Mouse (Mus musculus) heart, embryonic 12.5 days (tissue): Measurements from ENCODE around the gene Sprtn. TPM values are rescaled to one million over a fixed set of nuclear protein-coding genes. Genes with fewer than 3 reads are reported as not detected.

Experiments used
- ATAC-seq: fragments of 200-750 bp; cut with Nextera tagmentation; 2 replicates; pipeline ENCODE4 v1.8.0; 2017; ENCODE audit warnings: moderate TSS enrichment, moderate library complexity; ENCODE audit not compliant: insufficient number of reproducible peaks, low FRiP score
- H3K27ac ChIP-seq: fragments of 300-500 bp; sonication (generic); 2 replicates; pipeline ENCODE4 v1.5.1; 2016; ENCODE audit warnings: mild to moderate bottlenecking, moderate library complexity; ENCODE audit not compliant: poor library complexity, severe bottlenecking
- H3K27me3 ChIP-seq: fragments of 300-500 bp; sonication (generic); replicated peaks from 2 replicates; pipeline ENCODE4 v1.6.1; 2016; ENCODE audit warnings: mild to moderate bottlenecking, moderate library complexity
- H3K36me3 ChIP-seq: fragments of 300-500 bp; sonication (generic); 2 replicates; pipeline ENCODE4 v1.6.1; 2016; ENCODE audit warnings: mild to moderate bottlenecking, moderate library complexity
- H3K4me1 ChIP-seq: fragments of 300-500 bp; sonication (generic); replicated peaks from 2 replicates; pipeline ENCODE4 v1.6.1; 2016; ENCODE audit warnings: mild to moderate bottlenecking
- H3K4me2 ChIP-seq: fragments of 300-500 bp; sonication (generic); 2 replicates; pipeline ENCODE4 v1.6.1; 2016; ENCODE audit warnings: mild to moderate bottlenecking, moderate library complexity
- H3K4me3 ChIP-seq: fragments of 300-500 bp; sonication (generic); 2 replicates; pipeline ENCODE4 v1.5.1; 2016; ENCODE audit warnings: mild to moderate bottlenecking
- H3K9ac ChIP-seq: fragments of 300-500 bp; sonication (generic); 2 replicates; pipeline ENCODE4 v1.6.1; 2016; ENCODE audit warnings: mild to moderate bottlenecking, moderate library complexity
- H3K9me3 ChIP-seq: fragments of 300-500 bp; sonication (generic); replicated peaks from 2 replicates; pipeline ENCODE4 v1.6.1; 2016; ENCODE audit warnings: mild to moderate bottlenecking, moderate library complexity
- WGBS: fragments of 180-500 bp; shearing (Covaris S2); methylation state at CpG from one replicate; pipeline ENCODE4 v1.1.7; 2016; 5-methylcytosine and 5-hydroxymethylcytosine counted together
- polyA plus RNA-seq: library from polyadenylated mRNA; unstranded; fragments of >200 nt; fragmentation: Nextera tagmentation; extraction: Ambion mirVana; gene quantifications from 2 replicates; pipeline ENCODE4 v1.2.1, GENCODE M21; 2016

The Sprtn gene
- polyA plus RNA-seq, 1 experiment from 2014 or later: 10.4 TPM

DNA sequence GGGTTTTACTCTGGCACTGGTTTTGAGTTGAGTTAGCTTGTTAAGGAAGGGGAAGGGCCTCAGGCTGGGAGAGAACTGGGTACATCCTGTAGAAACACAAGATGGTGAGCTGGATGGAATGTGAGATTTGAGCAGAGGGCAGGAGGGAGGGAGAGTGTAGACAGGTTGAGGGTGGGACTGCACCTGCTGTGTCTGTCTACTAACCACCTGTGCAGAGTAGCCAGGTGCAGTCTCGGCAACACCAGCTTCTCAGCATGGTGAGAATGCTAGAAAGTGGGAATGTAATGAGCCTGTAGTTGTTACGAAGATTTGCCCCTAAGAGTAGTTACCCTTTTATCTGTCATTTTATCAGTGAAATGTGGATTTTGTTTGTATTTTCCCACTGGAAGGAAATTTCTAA, 7.8 kb downstream of the Sprtn start:
- Histone ChIP-seq H3K27me3 (no peaks in the 10 kb centered on the region), H3K27ac (no peak overlapping the region), H3K4me2 (no peak overlapping the region), H3K4me1 (peaks cover 5% of the 10 kb centered on the region), H3K9ac (no peak overlapping the region), H3K4me3 (no peak overlapping the region), H3K36me3 (peaks cover 88% of the 10 kb centered on the region), H3K9me3 (no peaks in the 10 kb centered on the region)
- 87% methylated on average over 2 of the region's 2 CpGs for WGBS
- no peak for ATAC-seq

DNA sequence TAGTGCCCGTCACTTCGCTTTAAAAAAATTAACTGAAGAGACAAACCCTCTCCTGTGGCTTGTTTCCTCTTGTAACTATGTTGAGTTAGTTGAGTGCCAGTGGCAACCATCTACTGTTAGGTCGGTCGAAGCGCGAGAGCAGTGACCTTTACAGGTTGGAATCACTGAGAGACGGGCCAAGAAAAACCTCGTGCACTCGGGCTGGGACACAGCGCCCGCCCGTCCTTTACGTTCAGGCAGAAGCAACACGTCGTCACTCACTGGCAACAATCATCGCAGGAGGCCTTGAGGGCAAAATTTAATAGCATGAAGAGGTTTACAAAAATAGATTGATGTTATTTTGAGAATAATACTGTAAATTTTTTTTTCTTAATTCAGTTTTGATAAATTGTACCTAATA, 12.2 kb downstream of the Sprtn start:
- WGBS: 72% methylated on average over 16 of the region's 16 CpGs
- no peak overlapping the region for H3K27ac ChIP-seq

DNA sequence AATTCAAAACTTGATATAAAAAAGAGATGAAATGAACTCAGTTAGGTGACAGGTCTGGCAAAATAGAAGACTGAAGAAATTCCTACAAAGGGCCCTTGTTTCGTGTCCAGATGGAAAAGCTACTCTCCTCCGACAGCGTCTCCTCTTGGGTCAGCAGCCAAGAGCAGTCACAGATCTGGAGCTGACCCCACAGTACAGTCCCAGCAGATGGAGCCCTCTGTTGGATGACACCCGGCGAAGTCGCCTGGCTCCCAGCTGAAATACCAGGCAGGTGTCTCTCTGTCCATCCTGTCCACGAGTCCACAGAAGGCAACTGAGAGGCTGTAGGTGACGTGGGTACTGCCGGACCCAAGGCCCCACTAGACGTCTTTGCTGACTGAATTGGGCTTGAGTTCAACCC, 12.7 kb downstream of the Sprtn start:
- no peak for ATAC-seq
- no peaks in the 10 kb centered on the region for H3K27me3 ChIP-seq

More for the DNA sequence above, 12.2 kb downstream of the Sprtn start:
- peaks cover 14% of the 10 kb centered on the region for H3K4me1 ChIP-seq
- H3K9me3 ChIP-seq: peaks cover 6% of the 10 kb centered on the region
- ATAC-seq: no peak
- no peaks in the 10 kb centered on the region for H3K27me3 ChIP-seq
- H3K4me3 ChIP-seq: no peak overlapping the region
- no peak overlapping the region for H3K9ac ChIP-seq
- no peak overlapping the region for H3K4me2 ChIP-seq
- H3K36me3 ChIP-seq: peaks cover 94% of the 10 kb centered on the region

DNA sequence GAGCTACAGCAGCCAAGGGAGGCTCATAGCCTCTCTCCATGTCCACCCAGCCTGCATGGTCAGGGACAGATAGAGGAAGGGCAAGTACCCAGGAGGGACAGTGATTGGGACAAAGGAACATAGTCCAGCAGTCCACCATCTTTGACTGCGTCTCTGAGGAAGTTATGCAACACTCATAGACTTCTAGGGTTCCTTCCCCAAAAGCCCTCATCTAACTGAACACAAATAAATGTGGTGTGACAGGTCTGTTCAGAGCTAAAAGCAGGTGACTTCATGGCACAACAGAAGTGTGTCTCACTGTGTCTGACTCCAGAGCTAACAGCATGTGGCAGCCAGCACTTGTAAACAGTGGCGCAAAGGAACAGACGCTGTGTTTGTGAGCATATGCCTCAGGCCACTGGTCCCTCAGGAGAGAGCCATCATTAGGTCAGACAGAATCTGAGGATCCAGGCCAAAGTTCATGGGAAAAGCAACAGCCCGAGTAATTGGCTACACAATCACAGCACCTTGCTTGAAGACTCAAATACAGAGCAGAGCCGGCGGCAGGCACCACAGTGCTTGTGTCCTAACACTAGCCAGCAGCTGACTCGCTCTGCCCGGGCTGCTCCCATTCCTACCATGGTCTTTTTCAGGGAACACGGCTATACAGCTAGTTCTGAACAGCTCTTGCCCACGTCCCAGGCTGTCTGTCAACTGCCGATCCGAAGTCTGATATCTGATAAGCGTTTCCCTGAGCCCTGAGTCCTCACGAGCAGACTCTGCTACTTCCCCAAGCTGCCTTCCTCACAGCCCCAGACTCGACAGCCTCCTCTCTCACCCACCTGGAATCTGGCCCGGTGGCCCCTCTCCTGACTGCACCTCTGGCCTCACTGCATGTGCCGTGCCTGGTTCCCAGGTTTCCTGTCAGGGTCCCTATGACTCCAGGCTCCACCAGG, 14.5 kb downstream of the Sprtn start:
- H3K4me3 ChIP-seq: no peak overlapping the region
- H3K27me3 ChIP-seq: no peaks in the 10 kb centered on the region
- H3K9ac ChIP-seq: no peak overlapping the region
- H3K4me2 ChIP-seq: no peak overlapping the region
- peaks cover 80% of the 10 kb centered on the region for H3K36me3 ChIP-seq
- no peak overlapping the region for H3K27ac ChIP-seq
- ATAC-seq: no peak
- H3K4me1 ChIP-seq: peaks cover 28% of the 10 kb centered on the region
- WGBS: 66% methylated on average over 17 of the region's 17 CpGs
- H3K9me3 ChIP-seq: peaks cover 6% of the 10 kb centered on the region

More for the DNA sequence above, 12.7 kb downstream of the Sprtn start:
- Histone ChIP-seq H3K27ac (no peak overlapping the region), H3K4me2 (no peak overlapping the region), H3K4me3 (no peak overlapping the region), H3K36me3 (peaks cover 96% of the 10 kb centered on the region), H3K9ac (no peak overlapping the region), H3K9me3 (peaks cover 6% of the 10 kb centered on the region), H3K4me1 (peaks cover 13% of the 10 kb centered on the region)
- WGBS: 77% methylated on average over 10 of the region's 10 CpGs

DNA sequence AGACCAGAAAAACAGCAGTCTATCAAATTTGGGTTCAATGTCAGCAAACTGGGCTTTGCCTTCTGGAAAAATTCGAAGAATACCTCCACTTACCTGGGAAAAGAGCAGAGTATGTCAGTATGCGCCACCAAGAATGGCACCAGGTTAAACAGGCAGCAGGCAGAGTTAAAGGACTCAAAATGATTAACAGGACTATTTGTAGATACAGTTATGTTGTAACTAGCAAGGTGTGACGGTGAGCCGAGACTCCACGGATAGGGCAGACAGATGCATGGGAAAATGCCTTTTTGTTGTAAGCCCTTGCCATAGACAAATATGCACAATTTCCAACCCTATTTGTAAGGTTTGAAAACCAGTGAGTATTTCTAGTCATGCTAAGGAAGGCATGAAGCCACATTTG, 16.4 kb downstream of the Sprtn start:
- no peak for ATAC-seq
- WGBS: 93% methylated on average over 5 of the region's 5 CpGs
- Histone ChIP-seq H3K36me3 (peaks cover 62% of the 10 kb centered on the region), H3K9me3 (peaks cover 6% of the 10 kb centered on the region), H3K4me1 (peaks cover 47% of the 10 kb centered on the region), H3K9ac (no peak overlapping the region), H3K27me3 (no peaks in the 10 kb centered on the region), H3K4me3 (no peak overlapping the region), H3K4me2 (no peak overlapping the region), H3K27ac (no peak overlapping the region)

DNA sequence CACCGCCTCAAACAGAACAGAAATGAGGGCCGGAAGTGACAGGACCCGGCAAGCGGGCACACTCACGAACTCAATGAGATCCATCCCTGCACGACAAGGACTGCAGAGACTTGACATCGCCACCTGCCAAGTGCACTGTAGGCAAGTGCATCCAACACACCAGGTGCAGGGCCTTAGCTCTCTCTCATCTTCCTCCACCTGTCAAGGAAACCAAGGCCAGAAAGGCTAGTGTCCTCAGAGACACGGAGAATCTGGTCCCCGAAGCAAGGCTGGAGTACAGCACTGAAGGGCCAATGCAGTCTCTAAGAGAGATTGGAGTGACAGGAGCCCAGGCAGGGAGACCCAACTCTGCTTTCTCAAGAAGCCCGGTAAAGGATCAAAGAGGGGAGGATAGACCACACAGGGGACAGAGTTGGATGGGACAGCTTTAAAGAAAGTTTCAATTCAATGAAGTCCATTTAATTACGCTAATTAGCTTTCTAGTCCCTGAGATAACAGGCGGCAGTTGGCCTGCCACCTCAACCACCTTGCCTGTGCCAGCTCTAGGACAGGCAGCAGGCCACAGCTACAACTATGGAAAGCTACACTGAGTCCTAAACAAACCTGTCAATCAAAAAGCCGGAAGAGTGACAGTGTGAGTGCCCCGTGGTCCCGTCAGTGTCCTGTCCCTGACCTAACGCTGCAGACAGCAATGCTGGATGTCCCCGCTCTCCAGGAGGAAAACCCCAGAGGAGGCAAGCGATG, 20.2 kb downstream of the Sprtn start:
- Histone ChIP-seq H3K4me1 (peaks cover 58% of the 10 kb centered on the region), H3K9me3 (peaks cover 6% of the 10 kb centered on the region), H3K9ac (no peak overlapping the region), H3K36me3 (peaks cover 26% of the 10 kb centered on the region), H3K4me3 (no peak overlapping the region), H3K27ac (no peak overlapping the region), H3K4me2 (no peak overlapping the region), H3K27me3 (no peaks in the 10 kb centered on the region)
- 74% methylated on average over 18 of the region's 18 CpGs for WGBS
- no peak for ATAC-seq

DNA sequence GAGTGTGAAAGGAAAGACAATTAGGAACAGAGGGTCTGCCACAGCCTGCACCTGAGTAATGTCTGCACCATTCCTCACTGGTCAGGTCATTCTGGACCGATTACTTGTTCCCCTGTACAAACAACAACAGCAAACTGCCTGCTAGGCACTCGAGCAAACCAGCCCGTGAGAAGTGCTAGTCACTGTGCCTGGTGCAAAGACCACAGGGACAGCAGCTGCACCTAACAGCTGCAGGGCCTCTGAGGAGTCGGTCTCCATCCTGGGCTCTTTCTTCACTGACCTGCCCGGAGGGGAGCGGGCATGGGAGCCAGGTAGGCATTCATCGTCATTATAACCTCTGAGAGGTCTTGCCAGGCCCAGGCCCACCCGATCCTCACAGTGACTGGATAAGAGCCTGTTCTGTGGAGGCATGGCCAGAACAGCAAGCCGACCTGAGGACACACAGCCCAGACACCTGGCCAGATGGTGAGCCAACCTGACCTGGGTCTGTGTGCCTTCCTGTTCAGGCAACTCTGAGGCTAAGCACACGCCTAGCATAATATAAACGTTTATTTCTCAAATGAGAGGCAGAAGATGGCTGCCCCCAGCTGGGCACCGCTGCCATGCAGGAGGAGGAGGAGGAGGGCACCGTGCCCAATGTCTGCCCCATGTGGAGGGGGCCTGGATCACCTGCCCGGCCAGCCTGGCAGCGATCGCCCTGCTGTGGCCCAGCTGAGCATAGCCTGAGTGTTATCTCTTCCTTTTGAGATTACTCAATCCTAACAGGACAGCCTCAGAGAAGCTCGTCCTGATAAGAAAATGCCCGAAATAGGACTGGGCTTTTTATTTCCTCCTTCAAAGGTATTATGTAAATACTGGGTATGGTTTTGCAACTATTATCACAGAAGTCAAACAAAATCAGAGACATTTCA, 23.9 kb downstream of the Sprtn start:
- peak overlapping the region; percentile 35 for H3K4me2 ChIP-seq
- H3K9me3 ChIP-seq: no peaks in the 10 kb centered on the region
- H3K27me3 ChIP-seq: no peaks in the 10 kb centered on the region
- H3K4me3 ChIP-seq: no peak overlapping the region
- no peak for ATAC-seq
- H3K27ac ChIP-seq: no peak overlapping the region; the same call in 1 of the 2 replicates
- no peaks in the 10 kb centered on the region for H3K36me3 ChIP-seq
- peaks cover 80% of the 10 kb centered on the region for H3K4me1 ChIP-seq
- peak overlapping the region; percentile 29; the same call in 1 of the 2 replicates for H3K9ac ChIP-seq
- 46% methylated on average over 18 of the region's 18 CpGs for WGBS

DNA sequence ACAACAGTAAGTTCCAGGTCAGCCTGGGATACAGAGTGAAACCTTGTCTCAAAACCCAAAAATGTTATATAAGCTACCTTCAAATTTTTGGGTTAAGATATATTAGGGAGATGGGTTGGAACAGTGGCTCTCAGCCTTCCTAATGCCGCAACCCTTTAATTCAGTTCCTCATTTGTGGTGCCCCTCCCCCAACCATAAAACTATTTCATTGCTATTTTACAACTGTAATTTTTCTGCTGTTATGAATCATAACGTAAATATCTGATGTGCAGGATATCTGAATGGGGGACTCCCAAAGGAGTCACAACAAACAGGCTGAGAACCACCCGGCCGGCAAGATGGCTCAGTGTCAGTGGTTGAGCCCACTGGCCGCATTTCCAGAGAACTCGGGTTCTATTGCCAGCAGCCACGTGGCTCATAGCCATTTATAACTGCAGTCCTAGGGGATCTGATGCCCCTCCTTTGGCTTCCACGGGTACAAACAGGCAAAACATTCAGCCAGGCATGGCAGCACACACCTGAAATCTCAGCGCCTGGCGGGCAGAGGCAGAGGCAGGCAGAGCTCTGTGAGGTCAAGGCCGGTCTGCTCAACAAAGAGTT, 24.9 kb downstream of the Sprtn start:
- peaks cover 80% of the 10 kb centered on the region for H3K4me1 ChIP-seq
- WGBS: 79% methylated on average over 11 of the region's 11 CpGs
- no peak overlapping the region for H3K9ac ChIP-seq
- no peak overlapping the region for H3K27ac ChIP-seq
- H3K4me3 ChIP-seq: no peak overlapping the region
- H3K4me2 ChIP-seq: no peak overlapping the region
- H3K36me3 ChIP-seq: no peaks in the 10 kb centered on the region
- H3K27me3 ChIP-seq: no peaks in the 10 kb centered on the region
- no peaks in the 10 kb centered on the region for H3K9me3 ChIP-seq
- ATAC-seq: no peak

DNA sequence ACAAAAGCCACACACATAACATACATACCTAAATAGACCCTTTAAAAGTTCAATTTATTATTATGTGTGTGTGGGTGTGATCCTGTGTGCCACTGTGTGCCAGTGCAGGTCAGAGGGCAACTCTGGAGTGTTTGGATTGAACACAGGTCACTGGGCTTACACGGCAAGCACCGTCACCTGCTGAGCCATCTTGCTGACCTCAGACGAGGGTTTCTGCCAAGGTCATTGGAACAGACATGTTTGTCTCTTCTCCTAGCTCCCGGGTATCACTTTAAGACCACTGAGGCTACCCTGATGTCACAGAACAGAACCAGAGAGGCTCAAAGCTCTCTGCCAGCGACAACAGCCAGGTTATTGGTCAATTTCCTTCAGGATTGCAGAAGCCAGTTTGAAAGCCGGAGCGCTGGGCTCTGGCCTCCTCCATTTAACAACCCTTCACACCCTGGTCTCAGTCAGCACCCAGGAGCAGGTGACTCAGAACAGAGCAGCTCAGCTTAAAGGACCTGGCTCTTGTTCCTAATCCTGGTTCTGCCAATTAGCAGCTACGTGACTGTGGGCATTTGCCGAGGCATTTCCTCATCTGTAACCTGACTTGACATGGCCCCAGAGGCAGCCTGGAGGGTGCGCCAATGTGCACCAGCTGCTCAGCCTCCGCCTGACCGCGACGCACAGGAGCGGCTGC, 26.4 kb downstream of the Sprtn start:
- no peak for ATAC-seq
- Histone ChIP-seq H3K36me3 (peaks cover 6% of the 10 kb centered on the region; the same call in 1 of the 2 replicates), H3K27me3 (no peaks in the 10 kb centered on the region), H3K27ac (no peak overlapping the region), H3K4me1 (peaks cover 80% of the 10 kb centered on the region), H3K9ac (no peak overlapping the region), H3K4me2 (no peak overlapping the region), H3K9me3 (no peaks in the 10 kb centered on the region), H3K4me3 (no peak overlapping the region)
- WGBS: 85% methylated on average over 15 of the region's 15 CpGs
